Mouse (Mus musculus) MEL (cell line): Measurements from ENCODE around the gene Ctsw. TPM values are rescaled to one million over a fixed set of nuclear protein-coding genes. Genes with fewer than 3 reads are reported as not detected.

Source experiments
- DNase-seq: peaks from one replicate; pipeline ENCODE4 v3.0.0; 2011; ENCODE audit warnings: low read depth, low spot score
- H3K27ac ChIP-seq: 2 replicates; pipeline ENCODE4 v1.5.1; 2012; ENCODE audit warnings: low read depth, mild to moderate bottlenecking, control low read depth, low read length, moderate library complexity; ENCODE audit not compliant: control insufficient read depth
- H3K27me3 ChIP-seq, 2 experiments: fragments of 150-350 bp in 1 of 2; sonication (generic) in 1 of 2; 2 replicates each; pipeline ENCODE4 v1.6.1; 2012; ENCODE audit warnings: low read length in 2 of 2, mild to moderate bottlenecking in 2 of 2, improper control_type of control experiment in 1 of 2, moderate library complexity in 1 of 2; ENCODE audit not compliant: insufficient read depth in 2 of 2, control insufficient read depth in 1 of 2
- H3K36me3 ChIP-seq, 2 experiments: 2 replicates each; pipeline ENCODE4 v1.6.1; 2012 to 2014; ENCODE audit warnings: low read length in 2 of 2, improper control_type of control experiment in 1 of 2, inconsistent platforms in 1 of 2, mild to moderate bottlenecking in 1 of 2; ENCODE audit not compliant: insufficient read depth in 2 of 2, control insufficient read depth in 1 of 2
- H3K4me1 ChIP-seq, 2 experiments: fragments of 150-350 bp in 1 of 2; sonication (generic) in 1 of 2; 2 replicates each; pipeline ENCODE4 v1.6.1; 2012; ENCODE audit warnings: low read length in 2 of 2, improper control_type of control experiment in 1 of 2, mild to moderate bottlenecking in 1 of 2; ENCODE audit not compliant: insufficient read depth in 2 of 2, control insufficient read depth in 1 of 2
- H3K4me3 ChIP-seq, 2 experiments: fragments of 150-350 bp in 1 of 2; sonication (generic) in 1 of 2; 2 replicates each; pipeline ENCODE4 v1.5.1; 2012; ENCODE audit warnings: low read depth in 2 of 2, low read length in 2 of 2, mild to moderate bottlenecking in 2 of 2, moderate library complexity in 2 of 2, control low read depth in 1 of 2, improper control_type of control experiment in 1 of 2; ENCODE audit not compliant: control insufficient read depth in 1 of 2, insufficient read depth in 1 of 2
- H3K79me2 ChIP-seq: 2 replicates; pipeline ENCODE4 v1.6.1; 2012; ENCODE audit warnings: mild to moderate bottlenecking, low read length, moderate library complexity; ENCODE audit not compliant: control insufficient read depth, poor library complexity, insufficient read depth
- H3K9ac ChIP-seq: 2 replicates; pipeline ENCODE4 v1.6.1; 2012; ENCODE audit warnings: low read depth, mild to moderate bottlenecking, control low read depth, low read length, moderate library complexity; ENCODE audit not compliant: control insufficient read depth, poor library complexity, severe bottlenecking
- H3K9me3 ChIP-seq: fragments of 150-350 bp; sonication (generic); replicated peaks from 2 replicates; pipeline ENCODE4 v1.6.1; 2012; ENCODE audit warnings: mild to moderate bottlenecking, low read length, improper control_type of control experiment, moderate library complexity; ENCODE audit not compliant: insufficient read depth
- CHD1 ChIP-seq: IDR thresholded peaks from 2 replicates; pipeline ENCODE4 v1.6.1; 2012; ENCODE audit warnings: low read depth, mild to moderate bottlenecking, inconsistent platforms, low read length, improper control_type of control experiment
- CTCF ChIP-seq, 3 experiments: IDR thresholded peaks in 2 of 3; conservative IDR thresholded peaks in 1 of 3; 2 replicates each; pipeline ENCODE4 v1.5.1; 2011 to 2012; ENCODE audit warnings: low read length in 3 of 3, low read depth in 2 of 3, mild to moderate bottlenecking in 2 of 3, improper control_type of control experiment in 1 of 3, inconsistent platforms in 1 of 3, mixed read lengths in 1 of 3, moderate library complexity in 1 of 3; ENCODE audit not compliant: control insufficient read depth in 1 of 3, insufficient read depth in 1 of 3, poor library complexity in 1 of 3, severe bottlenecking in 1 of 3
- ETS1 ChIP-seq: IDR thresholded peaks from 2 replicates; pipeline ENCODE4 v1.6.1; 2012; ENCODE audit warnings: low read depth, mild to moderate bottlenecking, inconsistent platforms, low read length, improper control_type of control experiment, moderate library complexity
- GATA1 ChIP-seq: IDR thresholded peaks from 2 replicates; pipeline ENCODE4 v1.6.1; 2011; ENCODE audit warnings: low read depth, low read length, improper control_type of control experiment
- KAT2A ChIP-seq: conservative IDR thresholded peaks from 2 replicates; pipeline ENCODE4 v1.6.1; 2012; ENCODE audit warnings: low read depth, low read length, improper control_type of control experiment, inconsistent platforms
- MEF2A ChIP-seq: IDR thresholded peaks from 2 replicates; pipeline ENCODE4 v1.6.1; 2014; ENCODE audit warnings: low read depth, mild to moderate bottlenecking, inconsistent platforms, low read length, improper control_type of control experiment; ENCODE audit not compliant: poor library complexity, insufficient replicate concordance, severe bottlenecking; ENCODE audit errors: extremely low read depth
- MXI1 ChIP-seq: IDR thresholded peaks from 2 replicates; pipeline ENCODE4 v1.6.1; 2011; ENCODE audit warnings: mild to moderate bottlenecking, low read depth, low read length, improper control_type of control experiment
- MYB ChIP-seq: IDR thresholded peaks from 2 replicates; pipeline ENCODE4 v1.6.1; 2011; ENCODE audit warnings: mild to moderate bottlenecking, low read depth, low read length, improper control_type of control experiment
- NRF1 ChIP-seq: IDR thresholded peaks from 2 replicates; pipeline ENCODE4 v1.6.1; 2014; ENCODE audit warnings: low read depth, mild to moderate bottlenecking, inconsistent platforms, low read length, improper control_type of control experiment, moderate library complexity; ENCODE audit not compliant: poor library complexity, insufficient read depth, severe bottlenecking
- POLR2AphosphoS2 ChIP-seq: IDR thresholded peaks from 2 replicates; pipeline ENCODE4 v1.6.1; 2011; ENCODE audit warnings: low read length, improper control_type of control experiment
- POLR2AphosphoS5 ChIP-seq: IDR thresholded peaks from 2 replicates; pipeline ENCODE4 v1.6.1; 2012; ENCODE audit warnings: low read depth, borderline replicate concordance, mild to moderate bottlenecking, inconsistent platforms, low read length, moderate library complexity, mixed read lengths
- RAD21 ChIP-seq: IDR thresholded peaks from 2 replicates; pipeline ENCODE4 v1.6.1; 2011; ENCODE audit warnings: mild to moderate bottlenecking, low read depth, low read length, improper control_type of control experiment
- SMC3 ChIP-seq: IDR thresholded peaks from 2 replicates; pipeline ENCODE4 v1.6.1; 2011; ENCODE audit warnings: low read depth, low read length, improper control_type of control experiment
- TAL1 ChIP-seq: IDR thresholded peaks from 2 replicates; pipeline ENCODE4 v1.6.1; 2012; ENCODE audit warnings: mild to moderate bottlenecking, inconsistent platforms, low read length, moderate library complexity, mixed read lengths
- TCF12 ChIP-seq: IDR thresholded peaks from 2 replicates; pipeline ENCODE4 v1.6.1; 2014; ENCODE audit warnings: low read depth, mild to moderate bottlenecking, inconsistent platforms, low read length, improper control_type of control experiment, moderate library complexity
- UBTF ChIP-seq: IDR thresholded peaks from 2 replicates; pipeline ENCODE4 v1.6.1; 2012; ENCODE audit warnings: low read depth, mild to moderate bottlenecking, inconsistent platforms, low read length, improper control_type of control experiment, moderate library complexity, borderline replicate concordance; ENCODE audit not compliant: insufficient read depth
- USF1 ChIP-seq: IDR thresholded peaks from 2 replicates; pipeline ENCODE4 v1.6.1; 2014; ENCODE audit warnings: low read depth, mild to moderate bottlenecking, inconsistent platforms, low read length, improper control_type of control experiment, moderate library complexity
- USF2 ChIP-seq, 2 experiments: IDR thresholded peaks; 2 replicates each; pipeline ENCODE4 v1.6.1; 2011 to 2012; ENCODE audit warnings: improper control_type of control experiment in 2 of 2, low read length in 2 of 2, borderline replicate concordance in 1 of 2, inconsistent platforms in 1 of 2, low read depth in 1 of 2, mild to moderate bottlenecking in 1 of 2; ENCODE audit not compliant: insufficient read depth in 1 of 2
- ZNF384 ChIP-seq: IDR thresholded peaks from 2 replicates; pipeline ENCODE4 v1.6.1; 2012; ENCODE audit warnings: low read depth, mild to moderate bottlenecking, inconsistent platforms, low read length, improper control_type of control experiment
- polyA plus RNA-seq, 2 experiments: library from polyadenylated mRNA; stranded (reverse) in 1 of 2; unstranded in 1 of 2; fragments of >175 nt in 1 of 2; fragments of >200 nt in 1 of 2; gene quantifications; 2 replicates each; pipeline versions ENCODE4 v1.2.1 to v1.2.4; 2012; ENCODE audit warnings: low replicate concordance in 2 of 2, low read depth in 1 of 2; ENCODE audit not compliant: insufficient read length in 2 of 2, insufficient read depth in 1 of 2, missing spikeins in 1 of 2
- total RNA-seq: library from RNA; depleted of rRNA; stranded (reverse); fragments of 300-350 nt; gene quantifications from 2 replicates; pipeline ENCODE4 v1.2.3, GENCODE M21; 2012

Gene Ctsw
- total and polyA plus RNA-seq, 3 experiments: 0.15 to 0.39 TPM; not detected in 1

GRCm38 (mm10) chr19:5447515-5448353 lies 20.6 kb downstream of the Ctsw start, which contains the start of gene Fosl1 (continued):
- no peak for TF ChIP-seq CTCF (IDR thresholded peaks at IDR 0.05 in 2 of 3, conservative IDR thresholded peaks at IDR 0.05 in 1 of 3; ENCODE audit: control insufficient read depth in 1 of 3, insufficient read depth in 1 of 3, low read depth in 2 of 3, low read length in 3 of 3, poor library complexity in 1 of 3, severe bottlenecking in 1 of 3)
- TF ChIP-seq RAD21: no peak
- no peak for TF ChIP-seq USF1
- no peak for TF ChIP-seq ZNF384

- Histone ChIP-seq H3K36me3 (peaks cover 0 to 4% of the 10 kb centered on the region in 2 experiments; a peak in 2 of 4 replicates), H3K27me3 (peaks cover 0 to 3% of the 10 kb centered on the region in 2 experiments; a peak in 1 of 4 replicates), H3K4me3 (no peak overlapping the region), H3K79me2 (peaks cover 6% of the 10 kb centered on the region; the same call in 1 of the 2 replicates), H3K4me1 (peaks cover 0 to 25% of the 10 kb centered on the region in 2 experiments; a peak in 3 of 4 replicates), H3K27ac (no peak overlapping the region), H3K9me3 (no peaks in the 10 kb centered on the region), H3K9ac (no peak overlapping the region)
- no peak for DNase-seq
- TF ChIP-seq CHD1 (no peak), POLR2AphosphoS2 (no peak), KAT2A (no peak)
Measured at GRCm38 (mm10) chr19:5445747-5446146, 22.6 kb downstream of the Ctsw start.

GRCm38 (mm10) chr19:5444954-5445353 lies 23.4 kb downstream of the Ctsw start:
- Histone ChIP-seq H3K4me1 (peaks cover 0 to 20% of the 10 kb centered on the region in 2 experiments; a peak in 3 of 4 replicates), H3K9me3 (no peaks in the 10 kb centered on the region), H3K4me3 (no peak overlapping the region), H3K79me2 (peaks cover 6% of the 10 kb centered on the region; the same call in 1 of the 2 replicates), H3K36me3 (peaks cover 0 to 3% of the 10 kb centered on the region in 2 experiments; a peak in 2 of 4 replicates), H3K27me3 (peaks cover 0 to 3% of the 10 kb centered on the region in 2 experiments; a peak in 1 of 4 replicates), H3K9ac (no peak overlapping the region), H3K27ac (no peak overlapping the region)
- DNase-seq: no peak
- no peak for TF ChIP-seq MXI1
- no peak for TF ChIP-seq CHD1
- TF ChIP-seq RAD21: no peak
- no peak for TF ChIP-seq UBTF
- no peak for TF ChIP-seq TCF12
- no peak for TF ChIP-seq USF1
- no peak for TF ChIP-seq MEF2A
- no peak for TF ChIP-seq ETS1
- no peak for TF ChIP-seq NRF1
- no peak for TF ChIP-seq POLR2AphosphoS5
- no peak for TF ChIP-seq SMC3
- no peak for TF ChIP-seq TAL1
- no peak for TF ChIP-seq MYB
- TF ChIP-seq GATA1: no peak
- no peak for TF ChIP-seq USF2 (IDR thresholded peaks at IDR 0.05; ENCODE audit: borderline replicate concordance in 1 of 2, insufficient read depth in 1 of 2, low read depth in 1 of 2, low read length in 2 of 2)
